Mouse (Mus musculus) 416B (cell line): ENCODE results near the gene Btnl1.

Experiments
- DNase-seq: peaks from one replicate; pipeline ENCODE4 v3.0.0; 2011; ENCODE audit warnings: low read depth

The Btnl1 gene

GRCm38 (mm10) chr17:34386656-34387055 lies 9.7 kb downstream of the Btnl1 start:
- DNase-seq, result no peak

GRCm38 (mm10) chr17:34388513-34388912 lies 11.6 kb downstream of the Btnl1 start:
- DNase-seq, result peak; percentile 54

- no peak for DNase-seq
Measured at GRCm38 (mm10) chr17:34391507-34391906, 14.6 kb downstream of the Btnl1 start.

- no peak for DNase-seq
Measured at GRCm38 (mm10) chr17:34392321-34392720, 15.4 kb downstream of the Btnl1 start.

- DNase-seq, result peak; percentile 31
Measured at GRCm38 (mm10) chr17:34397357-34397756, 20.4 kb downstream of the Btnl1 start.

- peak; percentile 77 for DNase-seq
Measured at GRCm38 (mm10) chr17:34398058-34398710, 21.3 kb downstream of the Btnl1 start.

GRCm38 (mm10) chr17:34398711-34399393 lies 21.9 kb downstream of the Btnl1 start, which contains the start of gene BC051142:
Gene BC051142 (plus strand): TSS chr17:34398820.
- DNase-seq, result no peak

GRCm38 (mm10) chr17:34399394-34399715 lies 22.4 kb downstream of the Btnl1 start:
- DNase-seq, result no peak

- peak; percentile 69 for DNase-seq
Measured at GRCm38 (mm10) chr17:34411117-34411516, 34.2 kb downstream of the Btnl1 start.

- DNase-seq, result peak; percentile 11
Measured at GRCm38 (mm10) chr17:34420014-34420413, 43.1 kb downstream of the Btnl1 start.

GRCm38 (mm10) chr17:34427597-34427996 lies 50.7 kb downstream of the Btnl1 start:
- no peak for DNase-seq
